Mouse (Mus musculus) hindbrain, embryonic 10.5 days (tissue): ENCODE data around the gene Pomt2. TPM values are rescaled to one million over a fixed set of nuclear protein-coding genes. Genes with fewer than 3 reads are reported as not detected.

Experiments used
- DNase-seq: peaks from one replicate; pipeline ENCODE4 v3.0.0-alpha.2; 2017; ENCODE audit warnings: low spot score
- H3K27ac ChIP-seq: fragments of 300-500 bp; sonication (generic); 2 replicates; pipeline ENCODE4 v1.5.1; 2016; ENCODE audit warnings: mild to moderate bottlenecking, moderate library complexity
- H3K27me3 ChIP-seq: fragments of 300-500 bp; sonication (generic); 2 replicates; pipeline ENCODE4 v1.6.1; 2016; ENCODE audit warnings: mild to moderate bottlenecking; ENCODE audit not compliant: poor library complexity, insufficient read depth, severe bottlenecking
- H3K36me3 ChIP-seq: fragments of 300-500 bp; sonication (generic); 2 replicates; pipeline ENCODE4 v1.6.1; 2016; ENCODE audit warnings: mild to moderate bottlenecking, moderate library complexity
- H3K4me1 ChIP-seq: fragments of 300-500 bp; sonication (generic); replicated peaks from 2 replicates; pipeline ENCODE4 v1.6.1; 2016; ENCODE audit warnings: mild to moderate bottlenecking
- H3K4me3 ChIP-seq: fragments of 300-500 bp; sonication (generic); 2 replicates; pipeline ENCODE4 v1.5.1; 2016; ENCODE audit warnings: mild to moderate bottlenecking, moderate library complexity
- H3K9me3 ChIP-seq: fragments of 300-500 bp; sonication (generic); 2 replicates; pipeline ENCODE4 v1.6.1; 2016; ENCODE audit warnings: mild to moderate bottlenecking, moderate library complexity
- WGBS: fragments of 180-500 bp; shearing (Covaris S2); methylation state at CpG from one replicate; pipeline ENCODE4 v1.1.7; 2016; 5-methylcytosine and 5-hydroxymethylcytosine counted together
- polyA plus RNA-seq: library from polyadenylated mRNA; unstranded; fragments of >200 nt; fragmentation: Nextera tagmentation; extraction: Ambion mirVana; gene quantifications from 2 replicates; pipeline ENCODE4 v1.2.1, GENCODE M21; 2016

Gene Pomt2
- polyA plus RNA-seq, 1 experiment from 2014 or later = 15.4 TPM

GRCm38 (mm10) chr12:87146966-87147365 lies 802 bp downstream of the Pomt2 start, which contains the start of gene Gstz1:
TSS of gene Gstz1 (plus strand) at chr12:87147165.
- peak within 1 kb of the TSS; percentile 83 for H3K4me3 ChIP-seq
- H3K9me3 ChIP-seq = peaks cover 6% of the 10 kb centered on the region; the same call in 1 of the 2 replicates
- WGBS = under 1% methylated on average over 27 of the region's 27 CpGs
- H3K36me3 ChIP-seq = peaks cover 10% of the 10 kb centered on the region
- H3K4me1 ChIP-seq = peaks cover 16% of the 10 kb centered on the region
- DNase-seq = peak; percentile 92
- peak within 1 kb of the TSS; percentile 96 for H3K27ac ChIP-seq
- H3K27me3 ChIP-seq = no peaks in the 10 kb centered on the region

- H3K36me3 ChIP-seq = peaks cover 7% of the 10 kb centered on the region; the same call in 1 of the 2 replicates
- H3K27me3 ChIP-seq = no peaks in the 10 kb centered on the region
- 83% methylated on average over 2 of the region's 2 CpGs for WGBS
- no peaks in the 10 kb centered on the region for H3K9me3 ChIP-seq
- H3K4me1 ChIP-seq = peaks cover 27% of the 10 kb centered on the region
- no peak for DNase-seq
- no peak overlapping the region for H3K4me3 ChIP-seq
- no peak overlapping the region for H3K27ac ChIP-seq
These were observed 5.6 kb downstream of the Pomt2 start for GRCm38 (mm10) chr12:87142156-87142555.

DNA sequence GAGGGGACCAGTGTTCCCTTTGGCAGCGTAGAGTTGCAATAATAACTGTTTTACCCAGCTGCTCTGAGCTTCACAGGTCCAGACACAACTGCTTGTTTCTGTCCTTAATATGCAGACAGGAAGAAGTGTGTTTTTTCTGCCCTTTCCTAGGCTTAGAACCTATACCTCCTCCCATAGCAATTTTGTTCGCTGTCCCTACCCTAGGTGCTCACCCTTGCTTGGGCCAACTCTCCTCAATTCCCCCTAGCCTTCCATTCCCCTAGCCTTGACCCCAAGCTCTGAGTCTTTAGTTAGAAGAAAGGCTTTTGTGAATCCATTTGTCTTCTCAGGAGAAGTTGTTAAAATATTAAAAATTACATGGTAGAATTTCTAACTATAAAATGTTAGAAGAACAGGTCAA lies 9.0 kb downstream of the Pomt2 start:
- peaks cover 19% of the 10 kb centered on the region for H3K4me1 ChIP-seq
- WGBS = 58% methylated on average over 2 of the region's 2 CpGs
- H3K27ac ChIP-seq = peak overlapping the region; percentile 83
- H3K9me3 ChIP-seq = no peaks in the 10 kb centered on the region
- H3K36me3 ChIP-seq = peaks cover 26% of the 10 kb centered on the region
- no peak for DNase-seq
- no peak overlapping the region for H3K4me3 ChIP-seq
- H3K27me3 ChIP-seq = no peaks in the 10 kb centered on the region

GRCm38 (mm10) chr12:87138342-87138701 lies 9.4 kb downstream of the Pomt2 start:
- 0 out of 2 replicates have a peak overlapping the region, but pooled peaks have one; percentile 20 for H3K4me3 ChIP-seq
- WGBS = 29% methylated on average over 2 of the region's 2 CpGs

DNA sequence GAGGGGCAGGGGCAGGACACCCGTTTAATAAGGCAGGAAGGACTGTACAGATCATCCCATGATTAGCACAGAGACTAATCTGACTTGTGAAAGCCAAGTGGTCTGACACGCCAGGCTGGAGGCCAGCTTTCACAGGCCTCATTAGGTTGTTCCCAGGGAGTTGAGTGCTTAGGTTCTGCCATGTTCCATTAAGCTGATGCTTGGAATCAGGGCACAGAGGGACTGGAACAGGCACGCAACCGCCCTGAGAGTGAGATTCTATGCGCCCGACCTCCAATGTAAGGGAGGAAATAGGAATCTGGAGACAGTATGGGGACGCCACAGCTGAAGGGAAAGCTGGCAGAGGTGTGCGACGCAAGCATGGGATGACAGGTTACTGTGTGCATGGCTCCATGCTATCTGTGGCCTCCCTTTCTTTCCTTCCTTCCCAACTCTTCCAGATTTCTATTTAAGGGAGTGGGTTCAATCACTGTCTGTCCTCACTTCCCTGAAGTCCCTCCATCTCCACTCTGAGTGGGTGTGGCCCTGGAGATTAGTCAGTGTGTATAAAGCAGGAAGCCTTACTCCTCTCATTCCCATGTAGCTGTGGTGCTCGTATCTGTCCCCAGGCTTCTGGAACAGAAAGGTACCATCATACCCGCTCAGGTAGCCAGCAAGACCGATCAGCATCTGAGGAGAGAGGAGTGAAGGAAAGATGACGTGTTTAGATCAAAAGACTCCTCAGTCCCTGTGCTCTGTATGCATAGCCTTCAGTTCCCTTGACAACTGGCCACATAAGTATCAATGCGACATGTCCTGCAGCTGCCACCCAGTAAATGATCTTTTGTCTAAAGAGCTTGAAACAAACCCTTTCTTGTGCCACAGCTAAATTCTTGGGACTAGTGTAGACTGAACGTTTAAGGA lies 10.1 kb downstream of the Pomt2 start:
- peaks cover 34% of the 10 kb centered on the region for H3K36me3 ChIP-seq
- H3K27me3 ChIP-seq = no peaks in the 10 kb centered on the region
- peak; percentile 24 for DNase-seq
- WGBS = 72% methylated on average over 15 of the region's 15 CpGs
- H3K9me3 ChIP-seq = no peaks in the 10 kb centered on the region
- H3K4me1 ChIP-seq = peaks cover 19% of the 10 kb centered on the region
- peak overlapping the region; percentile 83 for H3K27ac ChIP-seq
- no peak overlapping the region for H3K4me3 ChIP-seq

More at GRCm38 (mm10) chr12:87138342-87138701, 9.4 kb downstream of the Pomt2 start:
- DNase-seq = peak; percentile 19
- Histone ChIP-seq H3K9me3 (no peaks in the 10 kb centered on the region), H3K27ac (peak overlapping the region; percentile 83), H3K36me3 (peaks cover 30% of the 10 kb centered on the region), H3K4me1 (peaks cover 19% of the 10 kb centered on the region), H3K27me3 (no peaks in the 10 kb centered on the region)

DNA sequence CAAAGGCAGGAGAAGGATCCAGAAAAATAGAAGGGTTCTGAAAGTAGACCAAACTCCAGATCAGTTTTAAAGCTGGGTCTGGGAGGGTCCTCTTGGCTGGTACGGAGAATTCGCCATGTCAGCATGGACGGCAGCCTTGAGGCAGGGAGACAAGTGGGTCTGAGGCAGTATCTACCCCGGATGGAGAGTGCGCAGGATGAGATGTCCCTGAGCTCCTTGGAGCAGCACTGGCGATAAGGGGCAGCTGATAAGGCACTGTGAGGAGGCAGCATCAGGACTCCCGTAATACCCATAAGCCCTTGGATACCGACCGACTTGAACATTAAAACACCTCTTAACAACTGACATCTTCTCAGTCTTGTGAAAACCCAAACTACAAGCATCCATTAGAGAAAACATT lies 15.0 kb downstream of the Pomt2 start:
- Histone ChIP-seq H3K4me3 (no peak overlapping the region), H3K4me1 (peaks cover 3% of the 10 kb centered on the region), H3K27ac (no peak overlapping the region), H3K36me3 (peaks cover 65% of the 10 kb centered on the region), H3K9me3 (no peaks in the 10 kb centered on the region), H3K27me3 (no peaks in the 10 kb centered on the region)
- DNase-seq = no peak
- WGBS = 91% methylated on average over 9 of the region's 9 CpGs

DNA sequence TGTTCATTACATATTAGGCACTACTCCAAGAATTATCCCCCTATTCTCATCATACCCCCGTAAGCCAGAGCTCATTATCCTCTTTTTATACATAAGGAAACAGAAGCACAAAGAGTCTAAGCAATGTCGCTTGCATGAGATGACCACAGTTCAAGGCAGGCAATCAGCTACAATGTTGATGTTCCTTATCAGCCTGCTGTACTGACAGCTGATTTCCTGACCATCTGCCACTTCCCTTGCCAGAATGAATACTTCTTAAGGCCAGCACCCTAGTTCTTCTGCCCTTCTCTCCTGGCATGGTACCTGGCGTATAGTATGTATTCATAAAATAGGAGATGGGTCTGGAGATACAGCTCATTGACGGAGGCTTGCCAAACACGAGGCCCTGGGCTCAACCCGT lies 15.6 kb downstream of the Pomt2 start:
- Histone ChIP-seq H3K27ac (no peak overlapping the region), H3K4me1 (no peaks in the 10 kb centered on the region), H3K4me3 (no peak overlapping the region), H3K27me3 (no peaks in the 10 kb centered on the region), H3K9me3 (no peaks in the 10 kb centered on the region), H3K36me3 (peaks cover 65% of the 10 kb centered on the region)
- DNase-seq = no peak
- WGBS = 91% methylated on average over 6 of the region's 6 CpGs

DNA sequence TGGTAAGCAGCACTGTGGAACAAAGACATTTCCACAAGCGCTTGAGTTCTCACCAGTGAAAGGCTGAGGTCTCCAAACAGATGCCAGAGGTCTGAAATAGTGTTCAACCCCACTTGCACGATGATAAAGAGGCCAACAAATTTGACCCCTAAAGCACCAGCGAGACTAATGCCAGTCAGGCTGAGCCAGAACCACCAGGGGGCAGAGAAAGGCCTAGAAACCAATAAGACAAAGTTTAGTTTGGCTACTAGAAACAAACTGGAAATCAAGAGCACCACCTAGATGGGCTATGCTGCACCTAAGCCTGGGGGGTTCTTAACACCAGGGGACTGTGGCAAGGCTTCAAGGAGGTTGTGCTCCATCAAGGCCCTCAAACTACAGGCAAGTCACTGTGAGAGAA lies 16.1 kb downstream of the Pomt2 start:
- DNase-seq = peak; percentile 23
- Histone ChIP-seq H3K9me3 (no peaks in the 10 kb centered on the region), H3K4me3 (no peak overlapping the region), H3K27me3 (no peaks in the 10 kb centered on the region), H3K36me3 (peaks cover 65% of the 10 kb centered on the region), H3K27ac (no peak overlapping the region), H3K4me1 (no peaks in the 10 kb centered on the region)
- WGBS = 68% methylated on average over 3 of the region's 3 CpGs

GRCm38 (mm10) chr12:87131181-87131580 lies 16.6 kb downstream of the Pomt2 start:
- Histone ChIP-seq H3K9me3 (no peaks in the 10 kb centered on the region), H3K27me3 (no peaks in the 10 kb centered on the region), H3K27ac (no peak overlapping the region), H3K4me1 (no peaks in the 10 kb centered on the region), H3K4me3 (no peak overlapping the region), H3K36me3 (peaks cover 63% of the 10 kb centered on the region)
- no peak for DNase-seq
- 89% methylated on average over 2 of the region's 2 CpGs for WGBS

DNA sequence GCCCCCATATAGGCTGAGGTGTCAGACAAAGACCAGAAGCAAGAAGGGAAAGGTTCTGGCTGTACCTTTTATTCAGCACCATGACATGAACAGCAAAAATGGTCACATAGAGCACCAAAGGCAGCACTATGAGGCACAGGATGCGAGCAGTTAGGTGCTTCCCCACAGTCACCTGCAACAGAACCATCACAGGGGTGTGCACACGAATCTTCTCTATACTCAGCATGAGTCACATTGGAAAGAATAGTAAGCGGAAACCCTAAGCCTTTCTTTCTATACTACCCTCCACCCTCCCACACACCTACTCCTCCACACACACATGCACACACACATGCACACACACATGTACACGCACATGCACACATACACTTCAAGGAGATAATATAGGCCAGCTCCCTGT lies 17.5 kb downstream of the Pomt2 start:
- Histone ChIP-seq H3K4me1 (no peaks in the 10 kb centered on the region), H3K9me3 (no peaks in the 10 kb centered on the region), H3K27me3 (no peaks in the 10 kb centered on the region), H3K4me3 (no peak overlapping the region), H3K27ac (no peak overlapping the region), H3K36me3 (peaks cover 57% of the 10 kb centered on the region)
- WGBS = 93% methylated on average over 4 of the region's 4 CpGs
- DNase-seq = no peak

DNA sequence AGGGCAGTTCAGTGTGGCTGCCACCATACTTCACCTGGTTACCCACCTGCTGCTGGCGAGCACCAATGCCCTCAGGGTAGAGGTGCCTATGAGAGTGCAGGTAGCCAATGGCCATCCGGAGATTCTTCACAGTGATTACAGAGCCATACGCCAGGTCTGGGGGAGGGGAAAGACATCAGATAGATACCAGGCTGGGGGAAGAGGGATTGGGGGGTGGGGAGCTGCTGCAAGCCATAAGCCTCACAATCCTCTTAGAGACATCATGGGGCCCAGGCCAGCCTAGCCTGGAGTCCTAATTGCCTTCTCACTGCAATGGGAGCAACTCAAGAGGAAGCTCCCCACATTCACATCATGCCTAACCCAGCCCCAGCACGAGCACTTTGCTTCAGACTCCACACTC lies 20.5 kb downstream of the Pomt2 start:
- Histone ChIP-seq H3K36me3 (peaks cover 72% of the 10 kb centered on the region), H3K9me3 (no peaks in the 10 kb centered on the region)
- WGBS = 72% methylated on average over 4 of the region's 4 CpGs

GRCm38 (mm10) chr12:87121918-87122589 lies 25.7 kb downstream of the Pomt2 start:
- no peak overlapping the region for H3K27ac ChIP-seq
- H3K36me3 ChIP-seq = peaks cover 65% of the 10 kb centered on the region
- no peaks in the 10 kb centered on the region for H3K9me3 ChIP-seq
- H3K4me3 ChIP-seq = no peak overlapping the region
- WGBS = 95% methylated on average over 4 of the region's 4 CpGs
- H3K27me3 ChIP-seq = no peaks in the 10 kb centered on the region
- H3K4me1 ChIP-seq = no peaks in the 10 kb centered on the region
- DNase-seq = no peak

More for the DNA sequence above, 20.5 kb downstream of the Pomt2 start:
- no peak for DNase-seq
- H3K27ac ChIP-seq = no peak overlapping the region
- H3K27me3 ChIP-seq = no peaks in the 10 kb centered on the region
- no peak overlapping the region for H3K4me3 ChIP-seq
- H3K4me1 ChIP-seq = no peaks in the 10 kb centered on the region
